23 mouse cellular contexts compared by ENCODE assay signal in the genomic region with DNA sequence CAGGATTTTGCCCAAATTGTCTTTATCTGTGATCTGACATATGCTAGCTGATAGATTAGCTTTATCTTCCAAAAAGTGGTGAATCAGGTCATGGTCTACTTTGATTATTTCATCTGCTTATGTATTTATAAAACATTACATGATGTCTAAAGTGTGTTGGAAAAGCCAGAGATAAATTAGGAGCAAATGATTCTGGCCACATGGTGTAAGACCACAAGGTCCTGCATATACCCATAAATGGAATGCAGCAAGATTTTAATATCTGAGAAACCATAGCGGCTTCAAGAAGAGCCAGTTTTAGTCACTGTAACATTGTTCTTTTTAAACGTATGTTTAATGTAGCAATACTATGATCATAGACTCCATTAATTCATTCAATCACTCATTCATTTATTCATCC. TPM values are rescaled to one million over a fixed set of nuclear protein-coding genes. Genes with fewer than 3 reads are reported as not detected.
DNase-seq lines count a peak whose midpoint lies in the region; ATAC-seq and TF ChIP-seq lines count a peak whose summit lies in the region.
"Had no signal": no experiment of that assay in that cellular context is flagged by ENCODE, and none has a peak within 500 bp of the region (broad histone marks: within the 10 kb centered on the region; RNA-seq: fewer than 3 reads in every experiment).

No protein-coding gene starts in this region.

- TF ChIP-seq EP300 in lung, postnatal 0 days (IDR thresholded peaks at IDR 0.05): no peak

- H3K9me3 ChIP-seq in lung, embryonic 14.5 days (ENCODE audit: low read depth, low read length): no peaks in the 10 kb centered on the region
- no peaks in the 10 kb centered on the region for H3K9me3 ChIP-seq in lung, embryonic 16.5 days (ENCODE audit: control insufficient read depth, low read length)
- no peaks in the 10 kb centered on the region for H3K9me3 ChIP-seq in lung, postnatal 0 days (ENCODE audit: low read length)
- H3K9me3 ChIP-seq in midbrain, embryonic 11.5 days (ENCODE audit: control insufficient read depth, low read length): no peaks in the 10 kb centered on the region
- no peaks in the 10 kb centered on the region for H3K9me3 ChIP-seq in midbrain, embryonic 15.5 days

- no peak overlapping the region for H3K27ac ChIP-seq in lung, embryonic 14.5 days (ENCODE audit: low read depth)
- H3K27ac ChIP-seq in lung, embryonic 16.5 days (ENCODE audit: low read length): no peak overlapping the region
- no peak overlapping the region for H3K27ac ChIP-seq in lung, postnatal 0 days (ENCODE audit: low read length)
- H3K27ac ChIP-seq in midbrain, embryonic 11.5 days (ENCODE audit: low read depth, low read length): no peak overlapping the region
- no peak overlapping the region for H3K27ac ChIP-seq in midbrain, embryonic 15.5 days

- H3K4me1 ChIP-seq in lung, embryonic 14.5 days (ENCODE audit: insufficient read depth): no peaks in the 10 kb centered on the region
- H3K4me1 ChIP-seq in lung, adult 2 months (ENCODE audit: control insufficient read depth, insufficient read depth, low read length): no peaks in the 10 kb centered on the region
- no peaks in the 10 kb centered on the region for H3K4me1 ChIP-seq in lung, embryonic 16.5 days (replicated peaks; ENCODE audit: control insufficient read depth, insufficient read depth, low read length)
- H3K4me1 ChIP-seq in lung, postnatal 0 days (ENCODE audit: insufficient read depth, low read depth, low read length): no peaks in the 10 kb centered on the region
- H3K4me1 ChIP-seq in midbrain, embryonic 11.5 days (ENCODE audit: control insufficient read depth, insufficient read depth, low read length): peaks cover 9% of the 10 kb centered on the region
- peaks cover 15% of the 10 kb centered on the region for H3K4me1 ChIP-seq in midbrain, embryonic 15.5 days

- peak; percentile 90; the same call in 1 of the 2 replicates for ATAC-seq in lung, embryonic 14.5 days (ENCODE audit: insufficient read depth)
- ATAC-seq in lung, embryonic 16.5 days (ENCODE audit: low read depth): 0 out of 2 replicates have a peak, but pooled peaks have one; percentile 28
- ATAC-seq in lung, postnatal 0 days: no peak
- ATAC-seq in midbrain, embryonic 11.5 days (ENCODE audit: low FRiP score): no peak
- no peak for ATAC-seq in midbrain, embryonic 15.5 days (replicated peaks)
- ATAC-seq: activated CD4-positive, CD25-positive, alpha-beta regulatory T cell, adult 4 months; CD4-positive, CD25-positive, alpha-beta regulatory T cell, adult 4 months; Patski had no signal

- H3K36me3 ChIP-seq in lung, embryonic 14.5 days (ENCODE audit: insufficient read depth): no peaks in the 10 kb centered on the region
- H3K36me3 ChIP-seq in lung, embryonic 16.5 days (ENCODE audit: control insufficient read depth, insufficient read depth, low read length): no peaks in the 10 kb centered on the region
- H3K36me3 ChIP-seq in lung, postnatal 0 days (ENCODE audit: insufficient read depth, low read length): no peaks in the 10 kb centered on the region
- no peaks in the 10 kb centered on the region for H3K36me3 ChIP-seq in midbrain, embryonic 11.5 days (ENCODE audit: control insufficient read depth, insufficient read depth, low read length)
- H3K36me3 ChIP-seq in midbrain, embryonic 15.5 days (replicated peaks): peaks cover 8% of the 10 kb centered on the region; the same call in 1 of the 2 replicates
- H3K36me3 ChIP-seq: G1E had no signal

- no peak for TF ChIP-seq CTCF in lung, embryonic 14.5 days (IDR thresholded peaks at IDR 0.05; ENCODE audit: low read depth)
- TF ChIP-seq CTCF in lung, adult 2 months (IDR thresholded peaks at IDR 0.05; ENCODE audit: insufficient read depth, low read length): no peak
- no peak for TF ChIP-seq CTCF in lung, postnatal 0 days (IDR thresholded peaks at IDR 0.05)

- 47% methylated on average over 2 of the region's 2 CpGs for WGBS in lung, embryonic 14.5 days
- 78% methylated on average over 2 of the region's 2 CpGs for WGBS in lung, adult 2 months
- 58% methylated on average over 2 of the region's 2 CpGs for WGBS in lung, embryonic 16.5 days
- WGBS in lung, postnatal 0 days: 60% methylated on average over 2 of the region's 2 CpGs
- 92% methylated on average over 2 of the region's 2 CpGs for WGBS in midbrain, embryonic 11.5 days
- WGBS in midbrain, embryonic 15.5 days: 92% methylated on average over 2 of the region's 2 CpGs

- no peak overlapping the region for H3K4me3 ChIP-seq in lung, embryonic 14.5 days (ENCODE audit: low read depth, low read length)
- no peak overlapping the region for H3K4me3 ChIP-seq in lung, adult 2 months (replicated peaks; ENCODE audit: extremely low read depth, low read depth, low read length)
- no peak overlapping the region for H3K4me3 ChIP-seq in lung, embryonic 16.5 days (ENCODE audit: low read length)
- no peak overlapping the region for H3K4me3 ChIP-seq in lung, postnatal 0 days (ENCODE audit: low read depth, low read length)
- H3K4me3 ChIP-seq in midbrain, embryonic 11.5 days (ENCODE audit: low read depth, low read length): no peak overlapping the region
- H3K4me3 ChIP-seq in midbrain, embryonic 15.5 days: no peak overlapping the region

- no peak overlapping the region for H3K9ac ChIP-seq in lung, embryonic 14.5 days
- H3K9ac ChIP-seq in lung, embryonic 16.5 days (ENCODE audit: low read length): no peak overlapping the region
- H3K9ac ChIP-seq in lung, postnatal 0 days (replicated peaks; ENCODE audit: low read depth): no peak overlapping the region
- H3K9ac ChIP-seq in midbrain, embryonic 11.5 days (ENCODE audit: low read length): no peak overlapping the region
- no peak overlapping the region for H3K9ac ChIP-seq in midbrain, embryonic 15.5 days

- DNase-seq in lung, embryonic 14.5 days: peak; percentile 73
- DNase-seq in lung, adult 2 months: no peak
- no peak for DNase-seq in lung, adult 18-20 months
- peak; percentile 5 for DNase-seq in lung, postnatal 0 days (ENCODE audit: low spot score)
- DNase-seq in lung, postnatal 14 days: no peak
- DNase-seq in midbrain, embryonic 11.5 days (ENCODE audit: low spot score, missing footprints): peak; percentile 71
- DNase-seq: adrenal gland, adult 2 months; adrenal gland, adult 8-10 months; adrenal gland, postnatal 10 days; adrenal gland, postnatal 14 days; adrenal gland, postnatal 25 days; adrenal gland, postnatal 36 days; B cell, adult 2 months; cerebellum, adult 11 months; cerebellum, adult 11-12 months had no signal

- no peak for TF ChIP-seq POLR2A in lung, adult 2 months (IDR thresholded peaks at IDR 0.05; ENCODE audit: borderline replicate concordance, extremely low read depth, low read depth, low read length)

- no peak overlapping the region for H3K4me2 ChIP-seq in lung, embryonic 14.5 days
- H3K4me2 ChIP-seq in lung, embryonic 16.5 days (ENCODE audit: low read depth, low read length): no peak overlapping the region
- H3K4me2 ChIP-seq in lung, postnatal 0 days (replicated peaks; ENCODE audit: low read depth, low read length): no peak overlapping the region
- H3K4me2 ChIP-seq in midbrain, embryonic 11.5 days: no peak overlapping the region
- no peak overlapping the region for H3K4me2 ChIP-seq in midbrain, embryonic 15.5 days

- no peaks in the 10 kb centered on the region for H3K27me3 ChIP-seq in lung, embryonic 14.5 days (ENCODE audit: insufficient read depth, low read length)
- H3K27me3 ChIP-seq in lung, embryonic 16.5 days (ENCODE audit: control insufficient read depth, insufficient read depth, low read depth, low read length): no peaks in the 10 kb centered on the region
- no peaks in the 10 kb centered on the region for H3K27me3 ChIP-seq in lung, postnatal 0 days (replicated peaks; ENCODE audit: insufficient read depth, low read length)
- no peaks in the 10 kb centered on the region for H3K27me3 ChIP-seq in midbrain, embryonic 11.5 days (ENCODE audit: control insufficient read depth, insufficient read depth, low read length)
- no peaks in the 10 kb centered on the region for H3K27me3 ChIP-seq in midbrain, embryonic 15.5 days (replicated peaks)
- H3K27me3 ChIP-seq: CH12.LX had no signal

RNA-seq across cellular contexts. Expression of a gene that starts 23.2 kb away (rescaled TPM):
- 0.36 and 0.89 TPM in 2 replicates for polyA plus RNA-seq in lung, embryonic 14.5 days (2014; fragmentation: Nextera tagmentation; extraction: Ambion mirVana)
- 0.04 TPM in 1 of 2 replicates, not detected in the other for polyA plus RNA-seq in lung, adult 2 months (2012; rRNA removed)
- polyA plus RNA-seq in lung, embryonic 16.5 days (2015; fragmentation: Nextera tagmentation; extraction: Ambion mirVana): 0.33 and 0.53 TPM in 2 replicates
- polyA plus RNA-seq in lung, postnatal 0 days (2015; fragmentation: Nextera tagmentation; extraction: Ambion mirVana): 0.05 and 0.06 TPM in 2 replicates
- 20.1 and 20.7 TPM in 2 replicates for polyA plus RNA-seq in midbrain, embryonic 11.5 days (2014; fragmentation: Nextera tagmentation; extraction: Ambion mirVana)
- 43.2 and 44.3 TPM in 2 replicates for polyA plus RNA-seq in midbrain, embryonic 15.5 days (2015; fragmentation: Nextera tagmentation; extraction: Ambion mirVana)
- polyA plus RNA-seq: C2C12; CD4-positive, CD25-positive, alpha-beta regulatory T cell, adult 4 months; Patski had no signal

RNA-seq across cellular contexts. Expression of a gene that starts 29.2 kb away (rescaled TPM):
- polyA plus RNA-seq in lung, embryonic 14.5 days (2014; fragmentation: Nextera tagmentation; extraction: Ambion mirVana): 0.24 and 0.34 TPM in 2 replicates
- 0.11 and 0.22 TPM in 2 replicates for polyA plus RNA-seq in lung, adult 2 months (2012; rRNA removed)
- polyA plus RNA-seq in lung, embryonic 16.5 days (2015; fragmentation: Nextera tagmentation; extraction: Ambion mirVana): 0.23 and 0.26 TPM in 2 replicates
- polyA plus RNA-seq in lung, postnatal 0 days (2015; fragmentation: Nextera tagmentation; extraction: Ambion mirVana): 0.02 and 0.04 TPM in 2 replicates
- polyA plus RNA-seq in midbrain, embryonic 11.5 days (2014; fragmentation: Nextera tagmentation; extraction: Ambion mirVana): 3.8 and 4.3 TPM in 2 replicates
- polyA plus RNA-seq in midbrain, embryonic 15.5 days (2015; fragmentation: Nextera tagmentation; extraction: Ambion mirVana): 31.8 and 33.4 TPM in 2 replicates
- polyA plus RNA-seq: C2C12, G1E, Patski had no signal

Comparison
In these comparisons a context has a peak if more than half of its experiments do, and no peak if none do; other contexts are left out.
1. ATAC-seq: peak in lung, embryonic 14.5 days (single experiment) and lung, embryonic 16.5 days (single experiment); none in lung, postnatal 0 days (single experiment), midbrain, embryonic 11.5 days (single experiment) and midbrain, embryonic 15.5 days (single experiment).
2. DNase-seq: peak in lung, embryonic 14.5 days (single experiment), lung, postnatal 0 days (single experiment) and midbrain, embryonic 11.5 days (single experiment); none in lung, adult 2 months (single experiment), lung, adult 18-20 months (0 of 2) and lung, postnatal 14 days (single experiment).
3. RNA of a gene that starts 23.2 kb away (polyA plus RNA-seq): 43.2 to 44.3 TPM in midbrain, embryonic 15.5 days and 20.1 to 20.7 TPM in midbrain, embryonic 11.5 days; 0.36 to 0.89 TPM in lung, embryonic 14.5 days, 0.33 to 0.53 TPM in lung, embryonic 16.5 days, 0.05 to 0.06 TPM in lung, postnatal 0 days and 0.04 TPM in lung, adult 2 months; every median in the first group is over 10 times any median in the second.